Mouse (Mus musculus) erythroblast, adult 5-6 weeks (primary cell): Measurements from ENCODE around the gene Pogz. TPM values are rescaled to one million over a fixed set of nuclear protein-coding genes. Genes with fewer than 3 reads are reported as not detected.
"Not testable (repeated sequence)": the region's sequence is repeated elsewhere in the genome, so short reads cannot be mapped to it uniquely, and the experiment has no call there.

Source experiments
- ATAC-seq: replicated peaks from 2 replicates; pipeline ENCODE4 v1.8.0; 2016; ENCODE audit warnings: moderate number of reproducible peaks, mild to moderate bottlenecking, moderate TSS enrichment, inconsistent platforms; ENCODE audit not compliant: poor library complexity, low FRiP score, severe bottlenecking
- total RNA-seq, 2 experiments: library from RNA; stranded (forward) in 1 of 2; stranded (reverse) in 1 of 2; fragments of 150-400 nt in 1 of 2; fragments of 200-764, 138-1000 nt in 1 of 2; gene quantifications; 2 replicates each; pipeline versions ENCODE4 v1.2.3 to v1.2.4; 2015 to 2017; ENCODE audit warnings: low replicate concordance in 2 of 2

The Pogz gene
- total RNA-seq, 2 experiments from 2014 or later: 9.7 to 25.0 TPM

GRCm38 (mm10) chr3:94904759-94905158 is 67.4 kb downstream of the Pogz start:
- not testable (repeated sequence) for ATAC-seq

GRCm38 (mm10) chr3:94906482-94906881 is 69.1 kb downstream of the Pogz start:
- ATAC-seq: peak; percentile 79

GRCm38 (mm10) chr3:94911050-94911693 is 73.8 kb downstream of the Pogz start:
- ATAC-seq: no peak

GRCm38 (mm10) chr3:94913801-94914200 is 76.4 kb downstream of the Pogz start:
- no peak for ATAC-seq

DNA sequence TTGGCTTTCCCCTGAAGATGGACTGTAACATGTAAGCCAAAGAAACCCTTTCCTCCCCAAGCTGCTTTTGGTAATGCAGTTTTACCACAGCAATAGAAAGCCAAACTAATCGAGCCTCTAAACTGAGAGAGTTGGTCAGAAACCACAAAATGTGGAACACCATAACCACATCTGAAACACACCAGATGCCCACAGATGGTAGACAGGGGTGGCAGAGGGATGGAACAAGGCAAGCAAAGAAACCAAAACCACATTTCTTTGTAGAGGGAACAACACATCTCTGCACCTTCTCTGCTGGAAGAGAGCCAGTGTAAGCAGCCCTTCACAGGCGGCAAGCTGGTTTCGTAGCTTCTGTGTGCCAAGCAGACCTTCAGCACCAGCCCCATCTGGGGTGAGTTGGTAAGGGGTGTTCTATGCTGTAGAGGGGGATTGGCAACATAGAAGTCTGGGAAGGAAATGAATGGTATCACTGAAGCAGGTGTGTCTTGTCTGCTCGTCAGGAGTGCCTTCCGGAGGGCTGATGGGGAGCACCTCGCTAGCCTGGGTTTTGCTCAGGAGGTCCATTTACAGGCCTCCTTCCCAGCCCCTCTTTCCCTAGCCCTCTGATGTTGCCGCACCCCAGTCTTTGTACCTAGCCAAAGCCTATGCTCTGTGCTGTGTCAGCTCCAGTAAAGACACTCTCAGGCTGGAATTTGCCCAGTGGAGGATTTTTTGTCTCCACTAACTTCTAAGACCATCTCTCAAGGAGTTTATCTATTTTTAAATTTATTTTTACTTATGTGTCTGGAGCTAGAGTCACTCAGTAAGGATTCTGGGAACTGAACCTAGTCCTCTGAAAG is 78.8 kb downstream of the Pogz start:
- no peak for ATAC-seq

DNA sequence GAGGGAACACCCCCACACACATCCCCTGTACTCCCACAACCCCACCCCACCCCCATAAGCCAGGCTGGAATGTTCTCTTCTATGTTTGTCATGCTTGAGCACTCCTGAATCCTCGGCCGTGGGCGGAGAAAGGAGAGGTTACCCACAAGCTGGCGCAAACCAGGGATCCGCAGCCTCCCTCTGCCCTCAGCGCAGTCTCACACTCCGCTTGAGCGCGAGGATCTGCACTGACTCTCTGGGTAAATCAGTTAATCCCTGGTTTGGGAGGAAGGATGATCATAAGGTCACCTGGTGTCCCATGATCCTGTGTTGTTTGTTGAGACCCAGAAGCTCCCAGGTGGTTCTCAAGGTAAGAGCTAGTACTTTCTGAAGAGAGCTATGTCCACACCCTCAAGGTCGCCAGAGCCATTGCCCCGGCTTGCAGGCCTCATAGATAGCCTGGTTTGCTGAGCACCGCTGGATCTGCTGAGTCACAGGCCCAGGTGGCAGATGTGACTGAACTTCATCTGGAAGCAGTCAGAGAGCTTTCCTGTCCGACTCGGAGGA is 80.5 kb downstream of the Pogz start:
- peak; percentile 97 for ATAC-seq

GRCm38 (mm10) chr3:94918845-94919244 is 81.5 kb downstream of the Pogz start:
- no peak for ATAC-seq

DNA sequence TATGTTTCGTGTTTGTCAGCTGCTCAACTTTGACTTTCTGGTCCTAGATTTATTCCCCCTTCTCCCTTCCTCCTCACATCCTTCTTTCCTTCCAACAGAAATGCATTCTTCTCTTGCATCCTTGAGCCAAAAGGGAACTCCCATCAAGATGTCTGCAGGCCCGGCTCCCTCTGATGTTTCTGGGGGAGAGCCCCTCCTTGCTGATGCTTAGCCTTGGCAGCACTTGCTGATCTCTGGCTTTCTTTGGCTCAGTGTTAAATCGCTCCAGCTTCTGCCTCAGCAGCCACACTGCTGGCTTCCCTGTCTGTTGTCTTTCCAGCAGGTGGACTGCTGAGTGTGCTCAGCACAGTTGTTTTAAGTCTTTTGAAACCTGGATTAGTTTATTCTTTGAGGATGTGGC is 83.7 kb downstream of the Pogz start:
- ATAC-seq: no peak

- ATAC-seq: no peak
Measured at GRCm38 (mm10) chr3:94922333-94922732, 85.0 kb downstream of the Pogz start.

- ATAC-seq: no peak; the same call in 1 of the 2 replicates
Measured at GRCm38 (mm10) chr3:94924688-94925087, 87.3 kb downstream of the Pogz start.

- ATAC-seq: peak; percentile 65
Measured at GRCm38 (mm10) chr3:94926301-94926736, 89.0 kb downstream of the Pogz start.

GRCm38 (mm10) chr3:94928979-94929378 is 91.6 kb downstream of the Pogz start:
- ATAC-seq: not testable (repeated sequence)

DNA sequence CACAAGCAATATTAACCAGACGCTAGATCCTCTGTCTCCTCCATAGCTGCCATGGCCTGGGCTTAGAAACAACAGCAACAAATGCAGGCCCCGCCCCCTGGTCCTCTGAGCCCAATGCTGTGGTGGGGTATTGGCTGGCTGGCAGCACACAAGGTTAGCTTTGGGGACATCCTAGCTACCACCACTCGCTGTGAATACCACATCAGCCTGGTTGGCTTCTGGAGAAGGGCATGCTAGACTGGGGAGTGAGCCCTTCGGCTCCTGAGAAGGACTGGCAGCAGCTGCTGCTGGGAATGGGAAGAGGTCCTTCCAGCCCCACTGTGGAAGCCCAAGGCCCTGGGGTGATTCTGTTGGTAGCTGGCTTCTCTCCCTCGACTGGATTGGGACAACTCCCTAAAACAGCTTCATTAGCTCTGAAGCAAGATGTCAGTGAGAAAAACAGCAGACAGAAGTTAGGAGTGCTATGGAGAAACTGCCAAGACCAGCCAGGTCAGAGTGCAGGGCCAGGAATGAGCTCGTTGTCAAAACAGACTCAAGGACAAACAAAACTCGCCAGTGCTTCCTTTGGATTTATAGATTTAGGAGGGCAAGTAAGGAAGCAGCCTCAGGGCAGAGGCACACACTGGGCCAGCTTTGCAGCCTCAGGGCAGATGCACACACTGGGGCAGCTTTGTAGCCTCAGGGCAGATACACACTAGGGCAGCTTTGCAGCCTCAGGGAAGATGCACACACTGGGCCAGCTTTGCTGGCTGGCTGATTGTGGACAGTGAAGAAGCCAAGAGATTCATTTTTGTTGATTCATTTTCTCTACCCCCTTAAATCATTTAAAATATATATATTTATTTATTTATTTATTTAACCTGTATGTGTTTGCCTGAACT is 93.3 kb downstream of the Pogz start:
- ATAC-seq: not testable (repeated sequence)

GRCm38 (mm10) chr3:94931427-94932082 is 94.2 kb downstream of the Pogz start:
- ATAC-seq: not testable (repeated sequence)

Other genes with a start within 250 kb of the Pogz start
- not detected in 2 replicates for gene Gm10972, start 194.5 kb upstream of the Pogz start, total RNA-seq (2015; ENCODE audit: low replicate concordance)
- not detected in 2 replicates for gene Gm10972, start 194.5 kb upstream of the Pogz start, total RNA-seq (2017; ENCODE audit: low replicate concordance)
- 0.77 and 2.5 TPM in 2 replicates for gene Tuft1, start 178.7 kb upstream of the Pogz start, total RNA-seq (2015; ENCODE audit: low replicate concordance)
- 4.5 and 10.5 TPM in 2 replicates for gene Tuft1, start 178.7 kb upstream of the Pogz start, total RNA-seq (2017; ENCODE audit: low replicate concordance)
- not detected in 2 replicates for gene Selenbp2, start 144.0 kb upstream of the Pogz start, total RNA-seq (2015; ENCODE audit: low replicate concordance)
- 0.43 and 4.3 TPM in 2 replicates for gene Selenbp2, start 144.0 kb upstream of the Pogz start, total RNA-seq (2017; ENCODE audit: low replicate concordance)
- not detected in 2 replicates for gene Cgn, start 51.1 kb upstream of the Pogz start, total RNA-seq (2015; ENCODE audit: low replicate concordance)
- not detected in 2 replicates for gene Cgn, start 51.1 kb upstream of the Pogz start, total RNA-seq (2017; ENCODE audit: low replicate concordance)
- gene Psmb4, start 49.4 kb downstream of the Pogz start, total RNA-seq (2015; ENCODE audit: low replicate concordance): 108 and 126 TPM in 2 replicates
- 40.0 and 52.2 TPM in 2 replicates for gene Psmb4, start 49.4 kb downstream of the Pogz start, total RNA-seq (2017; ENCODE audit: low replicate concordance)
- gene Selenbp1, start 95.5 kb downstream of the Pogz start, total RNA-seq (2015; ENCODE audit: low replicate concordance): 20.3 and 45.0 TPM in 2 replicates
- 35.3 and 41.0 TPM in 2 replicates for gene Selenbp1, start 95.5 kb downstream of the Pogz start, total RNA-seq (2017; ENCODE audit: low replicate concordance)
- gene Rfx5, start 116.5 kb downstream of the Pogz start, total RNA-seq (2015; ENCODE audit: low replicate concordance): 3.3 and 4.2 TPM in 2 replicates
- gene Rfx5, start 116.5 kb downstream of the Pogz start, total RNA-seq (2017; ENCODE audit: low replicate concordance): 2.2 and 5.9 TPM in 2 replicates
- gene Pi4kb, start 137.2 kb downstream of the Pogz start, total RNA-seq (2015; ENCODE audit: low replicate concordance): 8.6 and 14.4 TPM in 2 replicates
- 7.8 and 21.9 TPM in 2 replicates for gene Pi4kb, start 137.2 kb downstream of the Pogz start, total RNA-seq (2017; ENCODE audit: low replicate concordance)
- gene Zfp687, start 177.9 kb downstream of the Pogz start, total RNA-seq (2015; ENCODE audit: low replicate concordance): 5.9 and 6.5 TPM in 2 replicates
- gene Zfp687, start 177.9 kb downstream of the Pogz start, total RNA-seq (2017; ENCODE audit: low replicate concordance): 4.3 and 6.4 TPM in 2 replicates
- gene Psmd4, start 205.0 kb downstream of the Pogz start, total RNA-seq (2015; ENCODE audit: low replicate concordance): 76.9 and 89.3 TPM in 2 replicates
- 102 and 150 TPM in 2 replicates for gene Psmd4, start 205.0 kb downstream of the Pogz start, total RNA-seq (2017; ENCODE audit: low replicate concordance)